Mouse (Mus musculus) forebrain, embryonic 15.5 days (tissue): ENCODE data around the gene Pspn. TPM values are rescaled to one million over a fixed set of nuclear protein-coding genes. Genes with fewer than 3 reads are reported as not detected.

ENCODE experiments used
- ATAC-seq: fragments of 200-750 bp; cut with Nextera tagmentation; replicated peaks from 2 replicates; pipeline ENCODE4 v1.8.0; 2017; ENCODE audit warnings: mild to moderate bottlenecking, moderate TSS enrichment, moderate library complexity
- H3K27ac ChIP-seq: fragments of 300-500 bp; sonication (generic); replicated peaks from 2 replicates; pipeline ENCODE4 v1.5.1; 2015; ENCODE audit warnings: mild to moderate bottlenecking, inconsistent platforms
- H3K27me3 ChIP-seq: fragments of 300-500 bp; sonication (generic); 2 replicates; pipeline ENCODE4 v1.6.1; 2015; ENCODE audit warnings: inconsistent platforms
- H3K36me3 ChIP-seq: fragments of 300-500 bp; sonication (generic); 2 replicates; pipeline ENCODE4 v1.6.1; 2015; ENCODE audit warnings: mild to moderate bottlenecking, inconsistent platforms
- H3K4me1 ChIP-seq: fragments of 300-500 bp; sonication (generic); 2 replicates; pipeline ENCODE4 v1.6.1; 2015; ENCODE audit warnings: inconsistent platforms
- H3K4me2 ChIP-seq: fragments of 300-500 bp; sonication (generic); replicated peaks from 2 replicates; pipeline ENCODE4 v1.6.1; 2015; ENCODE audit warnings: mild to moderate bottlenecking, inconsistent platforms
- H3K4me3 ChIP-seq: fragments of 300-500 bp; sonication (generic); 2 replicates; pipeline ENCODE4 v1.5.1; 2015; ENCODE audit warnings: mild to moderate bottlenecking, inconsistent platforms
- H3K9ac ChIP-seq: fragments of 300-500 bp; sonication (generic); replicated peaks from 2 replicates; pipeline ENCODE4 v1.6.1; 2015; ENCODE audit warnings: mild to moderate bottlenecking, inconsistent platforms
- H3K9me3 ChIP-seq: fragments of 300-500 bp; sonication (generic); 2 replicates; pipeline ENCODE4 v1.6.1; 2016; ENCODE audit warnings: inconsistent platforms
- WGBS: fragments of 180-500 bp; shearing (Covaris S2); methylation state at CpG from one replicate; pipeline ENCODE4 v1.1.7; 2015; ENCODE audit warnings: mixed read lengths; 5-methylcytosine and 5-hydroxymethylcytosine counted together
- polyA plus RNA-seq: library from polyadenylated mRNA; unstranded; fragments of >200 nt; fragmentation: Nextera tagmentation; extraction: Ambion mirVana; gene quantifications from 2 replicates; pipeline ENCODE4 v1.2.1, GENCODE M21; 2015

Pspn gene
- polyA plus RNA-seq, 1 experiment from 2014 or later = 0.55 TPM

DNA sequence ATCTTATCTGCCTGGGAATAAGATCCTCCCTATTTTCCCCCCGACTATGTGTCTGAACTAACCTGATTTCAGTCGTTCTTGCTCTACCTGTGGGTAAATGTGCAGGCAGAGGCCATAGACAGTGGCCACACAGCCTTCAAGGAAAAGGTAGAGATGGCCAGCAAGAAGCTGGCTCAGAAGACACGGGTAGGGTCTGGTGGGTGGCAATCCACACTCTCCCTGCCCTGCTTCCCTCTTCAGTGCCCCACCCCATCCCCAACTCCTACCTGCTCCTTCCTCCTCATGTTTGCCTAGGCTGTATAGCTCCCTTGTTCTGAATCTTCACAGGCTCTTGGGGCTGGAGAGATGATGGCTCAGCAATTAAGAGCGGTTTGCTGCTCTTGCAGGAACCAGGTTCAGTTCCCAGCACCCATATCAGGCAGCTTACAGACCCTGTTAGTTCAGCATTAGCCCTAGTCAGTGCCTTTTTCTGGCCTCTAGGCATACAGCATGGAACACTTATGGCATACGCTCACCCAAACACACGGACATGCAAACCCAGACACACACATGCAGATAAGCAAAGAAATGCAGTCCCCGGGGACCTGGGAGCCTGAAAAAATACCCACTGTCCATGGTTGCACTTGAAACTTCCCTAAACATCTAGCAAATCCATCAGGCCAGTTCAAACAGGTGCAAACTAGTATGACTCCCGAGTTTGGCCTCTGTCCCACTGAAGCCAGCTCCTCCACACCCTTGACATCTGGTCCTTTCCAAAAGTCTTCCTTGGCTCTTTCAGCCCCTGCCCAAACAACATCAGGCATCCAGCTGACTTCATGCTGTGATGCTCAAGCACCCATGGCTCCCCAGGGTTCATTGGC lies 23.1 kb downstream of the Pspn start:
- Histone ChIP-seq H3K27me3 (no peaks in the 10 kb centered on the region), H3K9me3 (no peaks in the 10 kb centered on the region), H3K9ac (no peak overlapping the region), H3K27ac (no peak overlapping the region), H3K36me3 (no peaks in the 10 kb centered on the region), H3K4me3 (no peak overlapping the region), H3K4me1 (no peaks in the 10 kb centered on the region), H3K4me2 (no peak overlapping the region)
- no peak for ATAC-seq
- WGBS = 82% methylated on average over 8 of the region's 8 CpGs

DNA sequence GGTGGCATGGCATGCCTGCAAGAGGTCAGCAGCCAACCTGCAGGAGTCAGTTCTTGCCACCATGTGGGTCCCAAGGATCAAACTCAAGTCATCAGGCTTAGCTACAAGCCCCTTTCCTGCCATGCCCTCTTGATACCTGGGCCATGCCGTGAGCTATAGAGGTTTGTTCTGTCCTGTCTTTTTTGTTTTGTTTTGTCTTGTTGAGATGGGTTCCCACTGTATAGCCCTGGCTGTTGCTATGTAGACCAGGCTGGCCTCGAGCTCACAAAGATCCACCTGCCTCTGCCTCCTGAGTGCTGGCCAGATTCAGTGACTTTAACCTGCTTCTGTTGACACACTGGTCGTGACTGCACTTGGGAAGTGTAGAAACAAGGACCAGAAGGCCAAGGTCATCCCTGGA lies 24.4 kb downstream of the Pspn start:
- H3K36me3 ChIP-seq = no peaks in the 10 kb centered on the region
- H3K27ac ChIP-seq = no peak overlapping the region
- no peak for ATAC-seq
- H3K27me3 ChIP-seq = no peaks in the 10 kb centered on the region
- no peak overlapping the region for H3K9ac ChIP-seq
- no peaks in the 10 kb centered on the region for H3K9me3 ChIP-seq
- WGBS = 73% methylated on average over 3 of the region's 3 CpGs
- H3K4me1 ChIP-seq = no peaks in the 10 kb centered on the region
- no peak overlapping the region for H3K4me3 ChIP-seq
- no peak overlapping the region for H3K4me2 ChIP-seq

DNA sequence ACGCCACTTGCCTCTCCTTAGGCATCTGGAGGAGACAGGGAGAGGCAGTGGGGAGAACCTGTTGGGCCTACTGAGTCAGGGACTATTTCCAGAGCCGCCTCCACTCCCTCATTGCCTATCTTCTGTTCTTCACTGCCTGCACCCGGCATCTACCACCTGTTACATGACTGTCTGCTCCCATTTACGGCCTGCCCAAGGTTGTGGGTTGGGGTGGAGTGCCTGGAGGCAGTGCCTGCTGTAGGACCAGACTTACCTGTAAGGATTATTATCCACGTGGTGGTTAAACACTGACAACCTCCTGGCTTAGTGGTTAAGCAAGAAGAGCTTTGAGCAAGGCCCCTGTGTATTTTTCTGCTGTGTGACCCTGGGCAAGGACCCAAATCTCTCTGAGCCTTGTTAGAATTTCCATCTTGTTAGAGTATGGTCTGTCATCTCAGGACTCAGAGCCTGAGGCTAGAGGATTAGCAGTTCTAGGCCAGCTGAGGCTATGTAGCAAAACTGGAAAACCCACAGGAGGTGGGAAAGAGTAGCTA lies 25.0 kb downstream of the Pspn start:
- no peak overlapping the region for H3K4me3 ChIP-seq
- H3K9me3 ChIP-seq = no peaks in the 10 kb centered on the region
- no peaks in the 10 kb centered on the region for H3K4me1 ChIP-seq
- H3K27me3 ChIP-seq = no peaks in the 10 kb centered on the region
- WGBS = 80% methylated on average over 5 of the region's 5 CpGs
- no peak overlapping the region for H3K4me2 ChIP-seq
- no peak overlapping the region for H3K9ac ChIP-seq
- H3K27ac ChIP-seq = no peak overlapping the region
- ATAC-seq = no peak
- H3K36me3 ChIP-seq = no peaks in the 10 kb centered on the region

DNA sequence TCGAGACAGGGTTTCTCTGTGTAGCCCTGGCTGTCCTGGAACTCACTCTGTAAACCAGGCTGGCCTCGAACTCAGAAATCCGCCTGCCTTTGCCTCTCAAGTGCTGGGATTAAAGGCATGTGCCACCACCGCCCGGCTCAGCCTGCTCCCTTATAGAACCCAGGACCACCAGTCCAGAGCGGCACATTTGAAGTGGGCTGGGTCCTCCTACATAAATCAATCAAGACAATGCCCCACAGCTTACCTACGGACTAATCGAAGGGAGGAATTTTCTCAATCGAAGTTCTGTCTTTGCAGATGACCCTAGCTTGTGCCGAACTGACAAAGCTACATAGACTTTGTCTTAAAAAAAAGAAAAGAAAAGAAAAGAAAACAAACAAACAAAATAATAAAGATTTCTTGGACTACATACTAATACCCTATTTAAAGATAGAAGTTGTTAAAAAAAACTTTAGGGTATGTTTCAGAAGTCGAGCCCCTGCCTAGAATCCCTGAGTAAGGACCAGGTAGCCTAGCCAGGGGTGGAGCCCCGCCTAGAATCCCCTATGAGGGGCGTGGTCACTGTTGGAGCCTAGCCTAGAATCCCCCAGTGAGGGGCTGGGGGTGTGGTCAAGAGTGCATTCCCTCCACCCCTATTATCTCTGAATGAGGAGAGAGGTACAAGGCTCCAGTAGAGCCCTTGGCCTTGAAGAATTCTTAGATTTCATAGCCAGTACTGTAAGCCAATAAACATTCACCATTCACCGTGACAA lies 25.7 kb downstream of the Pspn start:
- 67% methylated on average over 14 of the region's 14 CpGs for WGBS
- H3K27ac ChIP-seq = no peak overlapping the region
- H3K9me3 ChIP-seq = no peaks in the 10 kb centered on the region
- no peak overlapping the region for H3K4me2 ChIP-seq
- H3K36me3 ChIP-seq = no peaks in the 10 kb centered on the region
- H3K27me3 ChIP-seq = no peaks in the 10 kb centered on the region
- no peak overlapping the region for H3K4me3 ChIP-seq
- no peaks in the 10 kb centered on the region for H3K4me1 ChIP-seq
- no peak for ATAC-seq
- no peak overlapping the region for H3K9ac ChIP-seq

DNA sequence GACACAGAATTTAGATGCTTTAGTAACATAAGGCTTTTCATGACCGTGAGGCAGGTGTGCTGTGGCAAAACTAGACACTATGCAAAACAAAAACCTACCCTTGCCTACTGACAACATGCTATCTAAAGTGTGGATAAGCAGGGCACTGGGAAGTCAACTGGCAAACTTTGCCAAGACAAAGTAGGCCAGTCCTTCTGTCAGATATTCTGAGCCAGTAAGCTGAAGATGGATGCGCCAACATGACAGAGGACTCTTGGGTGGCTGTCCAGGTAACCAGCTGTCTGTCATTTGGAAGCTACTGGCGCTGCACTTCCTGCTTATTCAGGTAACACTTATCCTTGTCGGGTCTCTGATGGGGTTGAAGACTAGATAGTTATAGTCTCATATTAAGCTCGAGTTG lies 29.7 kb downstream of the Pspn start:
- Histone ChIP-seq H3K27me3 (no peaks in the 10 kb centered on the region), H3K4me3 (no peak overlapping the region), H3K4me1 (no peaks in the 10 kb centered on the region), H3K9me3 (no peaks in the 10 kb centered on the region), H3K27ac (no peak overlapping the region), H3K4me2 (no peak overlapping the region), H3K36me3 (no peaks in the 10 kb centered on the region), H3K9ac (no peak overlapping the region)
- WGBS = 68% methylated on average over 5 of the region's 5 CpGs
- ATAC-seq = no peak

DNA sequence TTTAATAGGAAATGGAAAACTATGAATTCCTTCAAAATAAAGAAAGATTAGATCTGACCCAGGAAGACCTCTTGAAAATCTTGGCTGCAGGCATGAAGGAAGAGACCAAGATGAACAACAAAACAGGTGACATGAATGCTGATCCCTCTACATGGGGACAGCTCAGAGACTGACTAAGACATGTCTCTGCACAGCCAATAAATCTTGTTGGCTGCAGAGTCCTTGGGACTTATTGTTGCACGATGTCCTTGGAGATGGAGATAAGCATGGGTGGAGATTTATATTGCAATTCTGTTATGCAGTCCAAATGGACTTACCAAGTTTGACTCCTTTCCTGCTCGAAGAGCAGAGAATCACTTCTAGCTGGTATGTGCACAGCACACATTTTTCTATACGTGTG lies 30.5 kb downstream of the Pspn start:
- 65% methylated on average over 3 of the region's 3 CpGs for WGBS
- H3K4me3 ChIP-seq = no peak overlapping the region

DNA sequence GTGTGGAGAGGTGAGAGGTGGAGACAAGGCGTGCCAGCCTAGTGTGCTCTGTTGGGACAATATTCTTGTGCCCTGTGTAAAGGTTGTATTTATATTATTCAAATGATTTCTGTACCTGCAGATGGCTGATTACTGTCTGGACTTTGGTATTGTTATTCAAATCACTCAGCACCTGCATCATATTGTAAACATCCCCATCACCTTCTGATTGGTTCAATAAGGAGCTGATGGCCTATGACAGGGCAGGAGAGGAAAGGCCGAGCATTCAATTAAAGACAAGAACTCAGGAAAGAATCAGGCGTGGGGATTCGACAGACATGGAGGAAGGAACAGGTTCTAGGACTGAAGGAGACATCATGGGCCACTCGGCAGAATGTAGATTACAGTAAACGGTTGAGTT lies 36.2 kb downstream of the Pspn start:
- no peaks in the 10 kb centered on the region for H3K27me3 ChIP-seq
- 78% methylated on average over 6 of the region's 6 CpGs for WGBS

More for the DNA sequence above, 30.5 kb downstream of the Pspn start:
- Histone ChIP-seq H3K36me3 (no peaks in the 10 kb centered on the region), H3K4me2 (no peak overlapping the region), H3K9ac (no peak overlapping the region), H3K27ac (no peak overlapping the region), H3K27me3 (no peaks in the 10 kb centered on the region), H3K4me1 (no peaks in the 10 kb centered on the region), H3K9me3 (no peaks in the 10 kb centered on the region)
- no peak for ATAC-seq

DNA sequence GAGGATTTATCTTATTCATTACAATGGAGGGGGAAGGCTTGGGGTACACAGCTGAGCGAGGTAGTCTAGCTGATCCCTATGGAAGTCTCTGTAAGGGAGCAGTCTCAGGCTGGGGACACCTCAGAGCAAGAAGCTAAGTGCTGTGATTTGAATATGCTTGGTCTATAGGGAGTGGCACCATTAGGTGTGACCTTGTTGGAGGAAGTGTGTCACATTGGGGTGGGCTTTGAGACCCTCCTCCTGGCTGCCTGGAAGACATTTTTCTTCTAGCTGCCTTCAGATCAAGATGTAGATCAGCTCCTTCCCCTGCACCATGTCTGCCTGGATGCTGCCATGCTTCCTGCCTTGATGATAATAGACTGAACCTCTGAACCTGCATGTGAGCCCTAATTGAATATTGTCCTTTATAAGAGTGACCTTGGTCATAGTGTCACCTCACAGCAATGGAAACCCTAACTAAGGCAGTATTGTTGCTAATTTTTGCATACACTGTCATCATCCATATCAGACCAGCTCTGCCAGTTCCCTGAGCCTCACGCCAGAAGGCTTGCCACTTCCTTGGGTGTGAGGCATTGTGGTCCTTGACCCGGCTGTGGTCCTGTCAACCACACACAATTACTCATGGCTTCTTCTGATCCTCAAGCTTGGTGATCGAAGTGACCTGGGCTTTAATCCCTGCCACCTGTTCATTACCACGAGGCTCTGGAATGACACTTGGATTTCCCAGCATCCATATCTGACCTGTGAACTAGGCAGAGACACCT lies 37.0 kb downstream of the Pspn start:
- WGBS = 82% methylated on average over 5 of the region's 5 CpGs
- no peaks in the 10 kb centered on the region for H3K4me1 ChIP-seq
- H3K27ac ChIP-seq = no peak overlapping the region
- no peak overlapping the region for H3K4me3 ChIP-seq
- H3K9me3 ChIP-seq = no peaks in the 10 kb centered on the region
- ATAC-seq = no peak
- H3K9ac ChIP-seq = no peak overlapping the region
- H3K36me3 ChIP-seq = no peaks in the 10 kb centered on the region
- no peak overlapping the region for H3K4me2 ChIP-seq
- no peaks in the 10 kb centered on the region for H3K27me3 ChIP-seq

More for the DNA sequence above, 36.2 kb downstream of the Pspn start:
- Histone ChIP-seq H3K4me2 (no peak overlapping the region), H3K4me3 (no peak overlapping the region), H3K4me1 (no peaks in the 10 kb centered on the region), H3K27ac (no peak overlapping the region), H3K9ac (no peak overlapping the region), H3K36me3 (no peaks in the 10 kb centered on the region), H3K9me3 (no peaks in the 10 kb centered on the region)
- no peak for ATAC-seq

DNA sequence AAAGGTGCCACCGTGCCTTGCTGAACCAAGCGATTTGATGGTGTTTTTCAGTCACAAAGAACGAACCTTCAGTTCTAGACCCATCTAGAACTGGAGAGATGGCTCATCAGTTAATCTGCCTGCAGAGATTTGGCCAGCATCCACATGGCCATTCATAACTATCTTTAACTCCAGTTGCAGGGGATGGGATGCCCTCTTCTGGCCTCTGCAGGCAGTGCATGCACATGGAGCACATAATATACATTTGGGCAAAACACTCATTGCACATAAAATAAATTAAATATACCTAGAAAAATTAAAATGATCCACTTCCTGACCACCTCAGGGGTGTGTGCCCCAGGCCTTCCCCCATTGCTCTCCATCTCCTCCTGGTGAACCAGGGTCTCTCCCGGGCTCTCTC lies 37.9 kb downstream of the Pspn start:
- Histone ChIP-seq H3K9me3 (no peaks in the 10 kb centered on the region), H3K4me2 (no peak overlapping the region), H3K27ac (no peak overlapping the region), H3K27me3 (no peaks in the 10 kb centered on the region), H3K36me3 (no peaks in the 10 kb centered on the region), H3K9ac (no peak overlapping the region), H3K4me1 (no peaks in the 10 kb centered on the region), H3K4me3 (no peak overlapping the region)
- no peak for ATAC-seq
- 94% methylated on average over 4 of the region's 4 CpGs for WGBS

DNA sequence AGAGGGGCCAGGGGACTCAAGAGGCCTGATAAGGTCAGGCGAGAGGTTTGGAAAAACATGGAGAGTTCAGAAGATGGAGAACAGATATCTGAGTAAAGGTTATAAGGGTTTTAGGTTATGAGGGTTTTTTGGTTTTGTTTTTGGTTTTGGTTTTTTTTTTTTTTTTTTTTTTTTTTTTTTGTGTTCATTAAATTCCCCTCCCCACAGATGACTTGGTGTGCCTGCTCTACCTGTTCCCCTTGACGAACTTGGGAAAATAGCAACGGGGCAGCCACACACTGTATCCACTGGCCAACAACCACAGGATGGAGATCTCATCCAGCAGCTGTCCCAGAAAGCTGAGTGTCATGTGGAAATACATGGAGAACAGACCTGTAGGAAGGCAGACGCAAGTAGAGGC lies 41.2 kb downstream of the Pspn start:
- Histone ChIP-seq H3K9ac (no peak overlapping the region), H3K27ac (no peak overlapping the region), H3K4me1 (no peaks in the 10 kb centered on the region), H3K4me3 (no peak overlapping the region), H3K9me3 (no peaks in the 10 kb centered on the region), H3K4me2 (no peak overlapping the region), H3K36me3 (no peaks in the 10 kb centered on the region), H3K27me3 (no peaks in the 10 kb centered on the region)
- WGBS = 87% methylated on average over 4 of the region's 4 CpGs
- no peak for ATAC-seq

DNA sequence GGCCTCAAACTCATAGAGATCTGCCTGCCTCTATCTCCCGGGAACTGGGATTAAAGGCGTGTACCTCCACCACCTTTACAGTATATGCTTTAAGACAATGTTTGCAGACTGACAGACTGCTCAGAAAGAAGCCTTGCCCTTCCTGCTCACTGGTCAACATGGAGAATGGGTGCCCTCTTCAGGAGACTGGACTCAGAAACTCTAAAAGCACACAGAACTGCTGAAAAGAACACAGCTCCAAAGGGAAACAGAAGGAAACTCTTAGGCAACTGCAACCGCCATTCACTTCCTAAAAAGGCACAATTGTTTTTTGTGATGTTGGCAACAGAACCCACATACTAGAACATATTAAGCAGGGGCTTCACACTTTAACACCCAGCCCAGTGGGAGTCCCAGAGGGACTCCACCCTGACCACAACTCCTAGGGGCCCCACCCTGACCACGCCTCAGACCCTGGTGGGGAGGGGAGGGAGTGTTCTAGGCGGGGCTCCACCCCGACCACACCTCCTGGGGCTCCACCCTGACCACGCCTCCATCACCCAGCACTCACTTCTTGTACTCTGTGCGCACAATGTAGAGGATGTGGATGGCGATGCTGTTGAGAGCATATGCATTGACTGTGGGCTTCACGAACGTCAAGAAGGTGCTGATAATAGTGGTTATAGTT lies 41.9 kb downstream of the Pspn start:
- Histone ChIP-seq H3K9ac (no peak overlapping the region), H3K4me2 (no peak overlapping the region), H3K4me1 (no peaks in the 10 kb centered on the region), H3K4me3 (no peak overlapping the region), H3K9me3 (no peaks in the 10 kb centered on the region), H3K27me3 (no peaks in the 10 kb centered on the region), H3K36me3 (no peaks in the 10 kb centered on the region), H3K27ac (no peak overlapping the region)
- no peak for ATAC-seq
- 31% methylated on average over 11 of the region's 11 CpGs for WGBS
